Mouse (Mus musculus) forebrain, postnatal 0 days (tissue): Measurements from ENCODE around the gene Gja3. TPM values are rescaled to one million over a fixed set of nuclear protein-coding genes. Genes with fewer than 3 reads are reported as not detected.

ENCODE experiments used
- ATAC-seq: fragments of 200-750 bp; cut with Nextera tagmentation; 2 replicates; pipeline ENCODE4 v1.8.0; 2017; ENCODE audit warnings: mild to moderate bottlenecking, moderate library complexity
- DNase-seq: peaks from one replicate; pipeline ENCODE4 v3.0.0-alpha.2; 2015
- H3K27ac ChIP-seq: fragments of 300-500 bp; sonication (generic); 2 replicates; pipeline ENCODE4 v1.5.1; 2014; ENCODE audit warnings: low read depth, mild to moderate bottlenecking, antibody characterized with exemption, low read length, moderate library complexity, mixed read lengths
- H3K27me3 ChIP-seq: fragments of 300-500 bp; sonication (generic); 2 replicates; pipeline ENCODE4 v1.6.1; 2014; ENCODE audit warnings: mild to moderate bottlenecking, low read length, mixed read lengths; ENCODE audit not compliant: insufficient read depth
- H3K36me3 ChIP-seq: fragments of 300-500 bp; sonication (generic); 2 replicates; pipeline ENCODE4 v1.6.1; 2014; ENCODE audit warnings: mild to moderate bottlenecking, moderate library complexity; ENCODE audit not compliant: insufficient read depth
- H3K4me1 ChIP-seq: fragments of 300-500 bp; sonication (generic); 2 replicates; pipeline ENCODE4 v1.6.1; 2014; ENCODE audit warnings: antibody characterized with exemption; ENCODE audit not compliant: insufficient read depth
- H3K4me2 ChIP-seq: fragments of 300-500 bp; sonication (generic); 2 replicates; pipeline ENCODE4 v1.6.1; 2014; ENCODE audit warnings: low read depth, mild to moderate bottlenecking, moderate library complexity
- H3K4me3 ChIP-seq: fragments of 300-500 bp; sonication (generic); 2 replicates; pipeline ENCODE4 v1.5.1; 2014; ENCODE audit warnings: low read depth, low read length, mixed read lengths
- H3K9ac ChIP-seq: fragments of 300-500 bp; sonication (generic); 2 replicates; pipeline ENCODE4 v1.6.1; 2014; ENCODE audit warnings: mild to moderate bottlenecking
- H3K9me3 ChIP-seq: fragments of 300-500 bp; sonication (generic); 2 replicates; pipeline ENCODE4 v1.6.1; 2016; ENCODE audit warnings: low read length
- CTCF ChIP-seq: sonication (generic); IDR thresholded peaks from 2 replicates; pipeline ENCODE4 v1.5.1; 2016; ENCODE audit warnings: antibody characterized with exemption, control low read depth, low read depth
- WGBS: fragments of 180-500 bp; shearing (Covaris S2); extraction: QIAGEN DNeasy Blood & Tissue Kit; methylation state at CpG from one replicate; pipeline ENCODE4 v1.1.7; 2014; 5-methylcytosine and 5-hydroxymethylcytosine counted together
- polyA plus RNA-seq: library from polyadenylated mRNA; unstranded; fragments of >200 nt; fragmentation: Nextera tagmentation; extraction: Ambion mirVana; gene quantifications from 2 replicates; pipeline ENCODE4 v1.2.1, GENCODE M21; 2015
- total RNA-seq: library from RNA; depleted of rRNA; stranded (reverse); fragments of >200 nt; gene quantifications from 2 replicates; pipeline ENCODE4 v1.2.3, GENCODE M21; 2014

Gene Gja3
- total and polyA plus RNA-seq, 2 experiments from 2014 or later = 0.48 to 8.3 TPM

DNA sequence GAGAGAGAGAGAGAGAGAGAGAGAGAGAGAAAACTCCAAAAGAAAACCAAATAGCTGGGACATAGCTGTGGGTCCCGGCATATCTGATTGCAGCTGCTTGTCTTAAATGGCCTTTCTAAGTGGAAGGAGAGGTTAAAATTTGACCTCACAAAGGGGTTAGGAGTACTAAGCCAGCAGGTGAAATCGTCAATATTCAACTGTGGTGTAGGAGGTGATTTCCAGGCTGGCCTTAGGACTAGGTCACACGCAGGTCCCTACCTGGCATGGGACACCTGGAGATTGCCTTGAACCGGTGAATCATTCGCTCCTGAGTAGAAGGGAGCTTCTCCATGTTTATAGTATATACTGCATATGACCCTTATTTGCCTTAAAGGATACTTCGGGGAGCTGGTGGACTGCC lies 45.2 kb upstream of the Gja3 start:
- peaks cover 5% of the 10 kb centered on the region; the same call in 1 of the 2 replicates for H3K4me1 ChIP-seq
- H3K9ac ChIP-seq = no peak overlapping the region
- no peak for DNase-seq
- H3K27me3 ChIP-seq = peaks cover 57% of the 10 kb centered on the region
- no peak overlapping the region for H3K27ac ChIP-seq
- 63% methylated on average over 6 of the region's 6 CpGs for WGBS
- TF ChIP-seq CTCF = no peak
- no peak overlapping the region for H3K4me2 ChIP-seq
- no peak for ATAC-seq
- no peaks in the 10 kb centered on the region for H3K9me3 ChIP-seq
- H3K36me3 ChIP-seq = no peaks in the 10 kb centered on the region
- H3K4me3 ChIP-seq = no peak overlapping the region

DNA sequence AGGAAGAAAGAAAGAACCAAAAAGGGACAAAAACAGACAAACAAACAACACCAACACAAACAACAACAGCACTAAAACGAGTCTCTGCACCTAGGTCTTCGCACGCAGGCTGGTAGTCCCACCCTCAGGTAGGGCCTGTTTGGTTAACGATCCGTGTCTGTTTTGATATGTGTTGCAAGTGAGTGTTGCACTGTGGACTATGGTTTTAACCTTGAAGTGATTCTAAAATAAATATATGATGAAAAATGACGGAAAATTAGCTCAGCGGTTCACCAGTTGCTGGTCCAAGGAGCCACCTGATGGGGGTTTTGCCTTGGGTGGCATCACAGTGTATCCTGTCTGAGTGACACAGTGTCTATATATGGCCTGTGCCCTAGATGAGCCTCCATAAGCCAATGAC lies 43.7 kb upstream of the Gja3 start:
- ATAC-seq (no peak), DNase-seq (no peak)
- no peak for TF ChIP-seq CTCF
- Histone ChIP-seq H3K36me3 (no peaks in the 10 kb centered on the region), H3K4me2 (no peak overlapping the region), H3K27me3 (peaks cover 46% of the 10 kb centered on the region), H3K4me1 (peaks cover 5% of the 10 kb centered on the region; the same call in 1 of the 2 replicates), H3K9me3 (no peaks in the 10 kb centered on the region), H3K9ac (no peak overlapping the region), H3K27ac (no peak overlapping the region), H3K4me3 (no peak overlapping the region)
- WGBS = 88% methylated on average over 7 of the region's 7 CpGs

DNA sequence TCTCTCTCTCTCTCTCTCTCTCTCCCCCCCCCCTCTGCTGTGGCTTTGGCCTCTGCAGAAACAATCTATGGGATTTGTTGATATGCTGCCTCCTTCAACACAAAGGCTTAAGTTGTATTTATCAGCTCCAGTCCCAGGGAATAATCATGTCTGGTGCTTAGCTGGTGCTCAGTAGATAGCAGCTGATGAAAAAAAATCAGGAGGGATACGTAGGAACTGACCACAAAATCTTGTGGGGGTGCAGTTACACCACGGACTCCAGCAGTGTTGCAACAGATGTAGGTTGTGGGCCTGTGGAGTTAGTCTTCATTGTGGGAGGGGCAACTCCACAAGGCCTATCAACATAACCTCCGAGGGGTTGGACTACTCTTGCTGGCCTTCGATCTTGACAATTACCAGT lies 38.0 kb upstream of the Gja3 start:
- Histone ChIP-seq H3K27me3 (no peaks in the 10 kb centered on the region), H3K36me3 (no peaks in the 10 kb centered on the region), H3K4me3 (no peak overlapping the region), H3K27ac (no peak overlapping the region), H3K4me2 (no peak overlapping the region), H3K9ac (no peak overlapping the region), H3K9me3 (no peaks in the 10 kb centered on the region), H3K4me1 (no peaks in the 10 kb centered on the region)
- TF ChIP-seq CTCF = no peak
- no peak for DNase-seq
- ATAC-seq = no peak
- 82% methylated on average over 4 of the region's 4 CpGs for WGBS

DNA sequence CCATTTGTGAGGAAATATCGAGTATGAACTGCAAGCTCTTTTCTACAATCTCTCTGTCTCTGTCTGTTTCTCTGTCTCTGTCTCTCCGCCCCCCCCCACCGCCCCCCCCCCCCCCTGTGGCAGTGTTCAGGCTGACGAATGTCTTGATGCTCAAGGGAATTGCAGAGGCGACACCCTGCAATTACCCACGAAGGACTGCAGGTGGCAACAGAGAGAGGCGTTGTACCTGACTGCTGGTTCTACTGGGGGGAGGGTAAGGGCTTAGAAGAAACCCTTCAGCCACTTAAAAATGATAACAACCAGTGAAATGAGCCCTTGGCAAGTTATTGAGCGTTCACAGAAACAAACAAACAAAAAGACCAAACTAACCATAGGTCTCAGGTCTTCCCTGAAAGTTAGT lies 35.1 kb upstream of the Gja3 start:
- Histone ChIP-seq H3K9ac (no peak overlapping the region), H3K27ac (no peak overlapping the region), H3K9me3 (no peaks in the 10 kb centered on the region), H3K4me2 (no peak overlapping the region), H3K36me3 (no peaks in the 10 kb centered on the region), H3K27me3 (no peaks in the 10 kb centered on the region), H3K4me1 (no peaks in the 10 kb centered on the region), H3K4me3 (no peak overlapping the region)
- ATAC-seq (0 out of 2 replicates have a peak, but pooled peaks have one; percentile 36), DNase-seq (no peak)
- 9% methylated on average over 6 of the region's 8 CpGs for WGBS
- peak; percentile 66 for TF ChIP-seq CTCF

DNA sequence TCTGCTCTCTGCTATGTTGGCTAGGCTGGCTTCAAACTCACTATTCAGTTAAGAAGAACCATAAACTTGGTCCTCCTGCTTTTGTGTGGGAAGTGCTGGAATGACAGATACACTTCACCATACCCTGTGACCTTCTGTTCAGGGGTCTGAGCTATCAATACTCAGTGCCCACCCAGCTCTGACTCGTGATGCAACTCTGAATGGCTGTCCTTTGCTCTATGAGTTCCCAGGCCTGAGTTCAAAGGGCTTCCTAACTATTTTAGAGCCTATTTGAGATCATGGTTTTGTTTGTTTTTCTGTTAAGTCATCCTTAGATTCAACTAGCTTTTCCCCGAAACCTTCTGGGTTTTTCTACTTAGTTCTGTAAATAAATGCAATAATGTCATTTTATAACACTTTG lies 32.1 kb upstream of the Gja3 start:
- no peak overlapping the region for H3K4me2 ChIP-seq
- H3K27me3 ChIP-seq = no peaks in the 10 kb centered on the region
- no peak overlapping the region for H3K27ac ChIP-seq
- H3K9me3 ChIP-seq = no peaks in the 10 kb centered on the region
- WGBS = 66% methylated on average over 2 of the region's 2 CpGs
- no peak for TF ChIP-seq CTCF
- H3K36me3 ChIP-seq = no peaks in the 10 kb centered on the region
- DNase-seq = no peak
- H3K9ac ChIP-seq = no peak overlapping the region
- no peak overlapping the region for H3K4me3 ChIP-seq
- no peak for ATAC-seq
- no peaks in the 10 kb centered on the region for H3K4me1 ChIP-seq

DNA sequence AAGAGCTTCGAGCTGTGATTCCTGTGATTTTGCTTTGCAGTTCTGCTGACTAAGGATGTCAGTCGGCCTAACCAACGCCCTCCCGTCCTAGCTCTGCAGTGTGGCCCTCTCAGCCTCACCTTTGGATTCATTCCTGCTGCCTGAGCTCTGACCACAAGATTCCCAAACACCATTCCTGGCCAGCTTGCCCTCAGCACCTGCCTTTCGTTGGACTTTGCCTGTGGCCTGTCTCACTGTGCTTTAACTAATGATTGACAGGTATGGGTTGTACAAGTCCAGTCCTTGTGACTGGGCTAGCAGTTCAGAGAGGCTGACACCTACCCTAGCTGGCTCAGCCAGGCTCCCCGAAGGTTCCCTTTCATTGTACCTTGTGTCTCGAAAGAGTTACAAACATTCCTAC lies 31.2 kb upstream of the Gja3 start:
- Histone ChIP-seq H3K4me2 (no peak overlapping the region), H3K9ac (no peak overlapping the region), H3K27ac (no peak overlapping the region), H3K36me3 (no peaks in the 10 kb centered on the region), H3K4me3 (no peak overlapping the region), H3K27me3 (no peaks in the 10 kb centered on the region), H3K9me3 (no peaks in the 10 kb centered on the region), H3K4me1 (no peaks in the 10 kb centered on the region)
- no peak for ATAC-seq
- no peak for DNase-seq
- no peak for TF ChIP-seq CTCF
- 89% methylated on average over 7 of the region's 7 CpGs for WGBS

DNA sequence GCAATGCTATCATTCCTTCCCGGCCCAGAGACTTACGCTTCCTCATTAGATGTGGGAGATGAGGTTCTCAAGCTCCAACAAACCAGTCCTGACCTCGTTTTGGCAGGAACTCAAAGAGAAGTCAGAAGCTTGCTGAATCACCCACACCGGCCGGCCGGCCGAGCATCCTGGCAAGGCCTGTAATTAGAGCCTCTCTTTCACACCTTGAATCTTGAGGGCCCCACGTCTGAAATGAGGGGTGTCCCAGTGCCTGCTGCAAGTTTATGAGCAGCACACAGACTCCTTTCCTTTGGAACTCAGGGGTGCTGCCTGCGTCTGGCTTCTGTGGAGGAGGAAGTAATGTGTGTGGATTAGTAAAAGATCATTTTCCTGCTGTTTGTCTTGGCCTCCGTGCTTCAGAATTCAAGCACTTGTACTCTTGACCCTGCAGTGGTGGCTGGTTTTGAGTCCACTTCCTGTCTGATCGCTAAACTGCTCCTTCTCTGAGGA lies 26.3 kb upstream of the Gja3 start:
- Histone ChIP-seq H3K9ac (no peak overlapping the region), H3K27ac (no peak overlapping the region), H3K4me1 (no peaks in the 10 kb centered on the region), H3K9me3 (no peaks in the 10 kb centered on the region), H3K4me3 (no peak overlapping the region), H3K4me2 (no peak overlapping the region), H3K36me3 (no peaks in the 10 kb centered on the region), H3K27me3 (no peaks in the 10 kb centered on the region)
- DNase-seq (no peak), ATAC-seq (no peak)
- WGBS = 65% methylated on average over 11 of the region's 11 CpGs
- TF ChIP-seq CTCF = no peak

DNA sequence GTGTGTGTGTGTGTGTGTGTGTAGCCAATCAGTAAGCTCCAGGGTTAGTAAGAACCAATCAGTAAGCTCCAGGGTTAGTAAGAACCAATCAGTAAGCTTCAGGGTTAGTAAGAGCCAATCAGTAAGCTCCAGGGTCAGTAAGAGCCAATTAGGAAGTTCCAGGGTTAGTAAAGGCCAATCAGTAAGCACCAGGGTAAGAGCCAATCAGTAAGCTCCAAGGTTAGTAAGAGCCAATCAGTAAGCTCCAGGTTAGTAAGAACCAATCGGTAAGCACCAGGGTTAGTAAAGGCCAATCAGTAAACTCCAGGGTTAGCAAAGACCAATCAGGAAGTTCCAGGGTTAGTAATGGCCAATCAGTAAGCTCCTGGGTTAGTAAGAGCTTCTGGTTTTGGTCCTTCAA lies 25.0 kb upstream of the Gja3 start:
- TF ChIP-seq CTCF = no peak
- DNase-seq = no peak
- Histone ChIP-seq H3K4me2 (no peak overlapping the region), H3K27me3 (no peaks in the 10 kb centered on the region), H3K36me3 (no peaks in the 10 kb centered on the region), H3K9ac (no peak overlapping the region), H3K9me3 (no peaks in the 10 kb centered on the region), H3K4me1 (no peaks in the 10 kb centered on the region), H3K27ac (no peak overlapping the region), H3K4me3 (no peak overlapping the region)
- 91% methylated on average over 1 of the region's 1 CpGs for WGBS
- ATAC-seq = no peak
